Mouse (Mus musculus): ENCODE results near the gene Nppa. TPM values are rescaled to one million over a fixed set of nuclear protein-coding genes. Genes with fewer than 3 reads are reported as not detected.

Gene Nppa
- polyA plus RNA-seq, 1 experiment from 2014 or later = 0.74 TPM

DNA sequence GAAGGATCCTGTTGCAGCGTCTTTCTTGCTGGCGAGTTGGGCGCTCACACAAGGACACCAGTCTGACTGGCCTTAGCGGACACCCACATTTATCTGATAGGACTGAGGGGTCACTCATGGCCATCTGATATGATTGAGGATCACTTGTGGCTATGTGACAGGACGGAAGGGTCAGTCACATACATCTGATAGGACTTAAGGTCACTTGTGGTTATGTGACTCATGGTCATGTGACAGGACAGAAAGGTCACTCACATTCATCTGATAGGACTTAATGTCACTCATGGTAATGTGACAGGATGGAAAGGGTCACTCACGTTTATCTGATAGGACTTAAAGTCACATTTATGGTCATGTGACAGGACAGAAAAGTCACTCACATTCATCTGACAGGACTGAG lies 22.1 kb upstream of the Nppa start:
- Histone ChIP-seq H3K9ac (replicated peaks) (no peak overlapping the region), H3K4me1 (replicated peaks) (no peaks in the 10 kb centered on the region), H3K27me3 (no peaks in the 10 kb centered on the region), H3K27ac (no peak overlapping the region), H3K4me2 (no peak overlapping the region), H3K4me3 (replicated peaks) (no peak overlapping the region), H3K9me3 (0 out of 2 replicates have a peak, but pooled peaks cover 8% of the 10 kb centered on the region), H3K36me3 (no peaks in the 10 kb centered on the region)
- 86% methylated on average over 6 of the region's 6 CpGs for WGBS
- ATAC-seq (ENCODE audit: insufficient number of reproducible peaks, insufficient read depth, low FRiP score, low TSS enrichment, low read depth) = no peak

DNA sequence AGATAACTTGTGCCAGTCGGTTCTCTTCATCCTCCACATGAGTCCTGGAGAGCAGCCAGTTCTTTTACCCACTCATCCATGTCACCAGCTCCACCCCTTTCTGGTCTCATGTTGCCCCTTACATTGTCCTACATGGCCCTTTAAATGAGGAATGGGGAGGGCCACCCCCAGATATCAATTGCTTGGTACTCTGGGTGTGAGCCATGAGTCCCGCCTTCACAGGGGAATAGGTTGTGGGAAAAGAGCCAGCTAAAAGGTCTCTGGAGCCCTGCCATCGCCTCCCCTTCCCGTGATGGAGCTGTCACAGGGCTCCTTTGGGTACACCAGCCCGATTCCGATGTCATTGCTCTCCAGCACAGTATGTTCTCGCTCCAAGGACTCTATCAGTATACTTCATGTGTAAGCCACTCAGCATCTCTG lies 21.1 kb upstream of the Nppa start:
- Histone ChIP-seq H3K9ac (replicated peaks) (no peak overlapping the region), H3K9me3 (0 out of 2 replicates have a peak, but pooled peaks cover 8% of the 10 kb centered on the region), H3K4me1 (replicated peaks) (no peaks in the 10 kb centered on the region), H3K4me2 (no peak overlapping the region), H3K27me3 (no peaks in the 10 kb centered on the region), H3K27ac (no peak overlapping the region), H3K4me3 (replicated peaks) (no peak overlapping the region), H3K36me3 (no peaks in the 10 kb centered on the region)
- ATAC-seq (ENCODE audit: insufficient number of reproducible peaks, insufficient read depth, low FRiP score, low TSS enrichment, low read depth) = no peak
- WGBS = 85% methylated on average over 7 of the region's 7 CpGs

DNA sequence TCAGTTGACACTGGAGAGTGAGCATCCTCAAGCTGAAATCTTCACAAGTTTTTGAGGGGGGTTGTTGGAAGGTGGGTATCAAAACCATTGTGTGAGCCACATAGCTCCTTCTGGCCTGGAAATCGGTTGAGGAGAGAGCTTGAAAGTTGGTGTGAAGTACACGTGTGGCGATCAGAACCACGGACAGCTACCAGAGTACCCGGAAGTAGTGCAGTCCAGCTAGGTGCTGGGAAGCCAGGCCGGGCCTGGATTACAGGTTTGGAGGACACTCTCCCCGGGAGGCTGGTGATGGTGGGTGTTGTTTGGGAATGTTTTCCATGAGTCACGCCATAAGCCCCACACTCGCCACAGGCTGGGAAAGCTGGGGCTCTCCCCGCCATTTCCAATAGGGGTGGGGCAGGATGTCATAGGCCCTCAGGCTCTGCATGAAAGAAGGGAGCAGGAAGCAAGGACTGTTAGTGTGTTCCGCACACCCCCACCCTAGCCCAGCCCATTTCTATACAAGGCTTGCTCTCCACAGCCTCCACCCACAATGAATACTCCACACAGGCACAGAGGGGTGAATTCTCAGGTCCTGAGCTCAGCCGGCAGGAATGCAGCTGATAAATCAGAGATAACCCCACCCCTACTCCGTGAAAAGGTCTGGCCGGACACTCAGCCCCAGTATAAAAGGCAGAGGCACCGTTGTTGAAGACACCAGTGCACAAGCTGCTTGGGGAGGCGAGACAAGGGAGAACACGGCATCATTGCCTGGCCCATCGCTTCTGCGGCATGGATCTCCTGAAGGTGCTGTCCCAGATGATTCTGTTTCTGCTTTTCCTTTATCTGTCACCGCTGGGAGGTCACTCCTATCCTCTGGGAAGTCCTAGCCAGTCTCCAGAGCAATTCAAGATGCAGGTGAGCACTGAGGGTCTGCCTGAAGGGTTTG lies 15.1 kb upstream of the Nppa start, which contains the start of gene Nppb:
Gene Nppb (plus strand): TSS at position 584 of the 928 bp plus-strand sequence.
- Histone ChIP-seq H3K9ac (replicated peaks) (no peak within 1 kb of the TSS), H3K9me3 (no peaks in the 10 kb centered on the region), H3K4me3 (replicated peaks) (no peak within 1 kb of the TSS), H3K27ac (no peak within 1 kb of the TSS), H3K36me3 (no peaks in the 10 kb centered on the region), H3K27me3 (no peaks in the 10 kb centered on the region), H3K4me2 (no peak within 1 kb of the TSS), H3K4me1 (replicated peaks) (no peaks in the 10 kb centered on the region)
- ATAC-seq (ENCODE audit: insufficient number of reproducible peaks, insufficient read depth, low FRiP score, low TSS enrichment, low read depth) = no peak
- WGBS = 39% methylated on average over 20 of the region's 20 CpGs

DNA sequence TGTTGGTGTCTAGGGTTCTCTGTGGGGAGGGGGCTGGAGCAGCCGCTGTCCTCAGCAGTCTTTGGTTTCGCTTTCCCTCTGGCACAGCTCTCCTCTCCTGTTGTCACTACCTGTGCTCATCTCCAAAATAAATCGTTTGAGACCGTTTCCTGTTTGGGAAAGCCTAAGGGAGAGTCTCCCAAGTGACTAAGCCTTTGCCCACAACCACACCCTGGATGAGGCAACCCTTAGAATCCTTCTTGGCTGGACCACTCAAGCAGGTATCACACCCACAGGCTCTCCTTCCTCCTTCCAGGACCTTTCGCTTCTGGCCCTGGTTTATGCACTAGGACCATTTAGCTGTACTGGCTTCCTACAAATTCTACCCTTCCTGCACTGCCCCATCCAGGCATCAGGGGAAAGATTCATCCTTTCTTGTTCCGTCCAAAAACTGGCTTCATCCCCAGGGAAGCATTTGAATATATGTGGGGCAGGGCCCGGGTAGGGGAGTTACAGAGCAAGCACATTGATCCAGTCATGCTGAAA lies 6.9 kb upstream of the Nppa start:
- H3K9ac ChIP-seq (replicated peaks) = no peak overlapping the region
- no peak overlapping the region for H3K27ac ChIP-seq
- no peak overlapping the region for H3K4me3 ChIP-seq (replicated peaks)
- 67% methylated on average over 7 of the region's 7 CpGs for WGBS
- no peaks in the 10 kb centered on the region for H3K36me3 ChIP-seq
- H3K9me3 ChIP-seq = no peaks in the 10 kb centered on the region
- H3K27me3 ChIP-seq = no peaks in the 10 kb centered on the region
- H3K4me1 ChIP-seq (replicated peaks) = no peaks in the 10 kb centered on the region
- H3K4me2 ChIP-seq = no peak overlapping the region
- no peak for ATAC-seq (ENCODE audit: insufficient number of reproducible peaks, insufficient read depth, low FRiP score, low TSS enrichment, low read depth)

DNA sequence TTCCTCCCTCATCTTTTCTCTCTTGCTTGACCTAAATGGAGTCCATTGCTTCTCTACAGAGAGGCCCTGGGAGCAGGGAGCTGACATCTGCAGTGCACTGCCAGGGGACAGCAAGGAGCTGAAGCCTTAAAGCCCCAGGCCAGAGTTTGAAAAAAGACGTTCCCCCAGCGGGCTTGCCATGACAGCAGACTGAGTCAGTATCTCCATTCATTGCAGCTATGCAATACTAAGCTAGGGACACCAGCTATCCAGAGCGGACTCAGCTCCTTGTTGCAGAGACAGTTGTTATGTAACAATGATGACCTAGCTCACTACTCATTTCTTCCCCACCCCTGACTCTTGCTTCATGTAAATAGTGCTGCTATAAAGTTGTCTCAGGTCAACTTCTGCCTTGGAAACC lies 5.2 kb upstream of the Nppa start:
- 84% methylated on average over 3 of the region's 3 CpGs for WGBS
- H3K4me1 ChIP-seq (replicated peaks) = no peaks in the 10 kb centered on the region
- no peak for ATAC-seq (ENCODE audit: insufficient number of reproducible peaks, insufficient read depth, low FRiP score, low TSS enrichment, low read depth)
- no peak overlapping the region for H3K9ac ChIP-seq (replicated peaks)
- H3K27ac ChIP-seq = no peak overlapping the region
- no peak overlapping the region for H3K4me2 ChIP-seq
- H3K36me3 ChIP-seq = no peaks in the 10 kb centered on the region
- H3K9me3 ChIP-seq = no peaks in the 10 kb centered on the region
- H3K4me3 ChIP-seq (replicated peaks) = no peak overlapping the region
- H3K27me3 ChIP-seq = no peaks in the 10 kb centered on the region

DNA sequence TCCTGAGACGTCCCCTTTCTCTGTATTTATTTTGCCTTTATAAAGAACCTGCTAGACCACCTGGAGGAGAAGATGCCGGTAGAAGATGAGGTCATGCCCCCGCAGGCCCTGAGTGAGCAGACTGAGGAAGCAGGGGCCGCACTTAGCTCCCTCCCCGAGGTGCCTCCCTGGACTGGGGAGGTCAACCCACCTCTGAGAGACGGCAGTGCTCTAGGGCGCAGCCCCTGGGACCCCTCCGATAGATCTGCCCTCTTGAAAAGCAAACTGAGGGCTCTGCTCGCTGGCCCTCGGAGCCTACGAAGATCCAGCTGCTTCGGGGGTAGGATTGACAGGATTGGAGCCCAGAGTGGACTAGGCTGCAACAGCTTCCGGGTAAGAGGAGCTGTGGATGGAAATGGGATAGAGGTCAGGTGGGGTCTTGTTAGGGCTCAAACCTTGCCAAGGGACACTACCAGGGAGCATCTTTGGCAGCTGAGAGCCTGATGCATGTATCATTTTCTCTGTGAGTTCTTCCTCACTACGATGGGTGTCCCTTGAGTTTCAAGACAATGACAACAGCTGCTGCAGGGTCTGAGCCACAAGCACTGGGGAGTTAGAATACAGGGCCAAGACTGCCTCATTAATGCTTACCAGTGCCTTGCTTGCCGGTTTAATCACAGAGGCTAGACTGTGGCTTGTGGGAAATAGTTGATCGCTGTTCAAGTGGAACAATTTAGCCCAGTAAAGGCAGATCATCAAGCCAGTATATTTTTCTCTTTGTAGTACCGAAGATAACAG lies 679 bp downstream of the Nppa start:
- Histone ChIP-seq H3K36me3 (peaks cover 27% of the 10 kb centered on the region), H3K9me3 (no peaks in the 10 kb centered on the region), H3K27ac (no peak overlapping the region), H3K9ac (replicated peaks) (no peak overlapping the region), H3K4me1 (replicated peaks) (no peaks in the 10 kb centered on the region), H3K4me2 (no peak overlapping the region), H3K4me3 (replicated peaks) (no peak overlapping the region), H3K27me3 (no peaks in the 10 kb centered on the region)
- WGBS = 86% methylated on average over 17 of the region's 17 CpGs
- no peak for ATAC-seq (ENCODE audit: insufficient number of reproducible peaks, insufficient read depth, low FRiP score, low TSS enrichment, low read depth)

DNA sequence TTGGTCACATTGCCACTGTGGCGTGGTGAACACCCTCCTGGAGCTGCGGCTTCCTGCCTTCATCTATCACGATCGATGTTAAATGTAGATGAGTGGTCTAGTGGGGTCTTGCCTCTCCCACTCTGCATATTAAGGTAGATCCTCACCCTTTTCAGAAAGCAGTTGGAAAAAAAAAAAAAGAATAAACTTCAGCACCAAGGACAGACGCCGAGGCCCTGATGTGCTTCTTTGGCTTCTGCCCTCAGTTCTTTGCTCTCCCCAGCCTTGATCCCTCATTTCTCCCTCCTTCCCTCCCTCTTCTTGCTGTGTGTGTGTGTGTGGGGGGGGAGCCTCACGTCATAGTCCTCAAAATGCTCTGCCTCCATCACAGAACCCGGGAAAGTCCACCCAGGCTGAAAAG lies 1.3 kb downstream of the Nppa start:
- no peaks in the 10 kb centered on the region for H3K27me3 ChIP-seq
- no peak for ATAC-seq (ENCODE audit: insufficient number of reproducible peaks, insufficient read depth, low FRiP score, low TSS enrichment, low read depth)
- H3K4me2 ChIP-seq = no peak overlapping the region
- no peak overlapping the region for H3K9ac ChIP-seq (replicated peaks)
- no peak overlapping the region for H3K27ac ChIP-seq
- 50% methylated on average over 8 of the region's 8 CpGs for WGBS
- no peaks in the 10 kb centered on the region for H3K9me3 ChIP-seq
- no peak overlapping the region for H3K4me3 ChIP-seq (replicated peaks)
- peaks cover 34% of the 10 kb centered on the region for H3K36me3 ChIP-seq
- no peaks in the 10 kb centered on the region for H3K4me1 ChIP-seq (replicated peaks)

DNA sequence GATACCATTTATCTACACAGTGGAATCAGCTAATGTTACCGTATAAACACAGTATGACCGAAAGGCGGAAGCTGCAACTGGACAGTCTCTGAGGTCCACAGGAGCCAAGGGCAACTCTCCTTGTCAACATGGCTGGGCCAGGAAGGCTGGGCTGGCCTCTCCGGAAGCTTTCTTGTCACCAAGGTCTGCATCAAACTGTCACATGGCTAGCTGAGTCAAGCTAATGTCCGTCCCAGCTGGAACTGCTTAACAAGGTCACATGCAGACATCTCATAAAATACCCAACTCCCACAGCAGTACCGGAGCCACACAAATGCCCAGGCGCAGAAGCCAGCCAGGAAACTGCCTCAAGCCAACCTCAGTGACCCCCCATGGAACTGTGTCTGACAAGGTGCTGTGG lies 3.8 kb downstream of the Nppa start:
- Histone ChIP-seq H3K4me3 (replicated peaks) (no peak overlapping the region), H3K9me3 (no peaks in the 10 kb centered on the region), H3K4me2 (no peak overlapping the region), H3K36me3 (peaks cover 59% of the 10 kb centered on the region), H3K9ac (replicated peaks) (no peak overlapping the region), H3K27me3 (no peaks in the 10 kb centered on the region), H3K4me1 (replicated peaks) (no peaks in the 10 kb centered on the region), H3K27ac (no peak overlapping the region)
- 51% methylated on average over 7 of the region's 7 CpGs for WGBS
- ATAC-seq (ENCODE audit: insufficient number of reproducible peaks, insufficient read depth, low FRiP score, low TSS enrichment, low read depth) = no peak

DNA sequence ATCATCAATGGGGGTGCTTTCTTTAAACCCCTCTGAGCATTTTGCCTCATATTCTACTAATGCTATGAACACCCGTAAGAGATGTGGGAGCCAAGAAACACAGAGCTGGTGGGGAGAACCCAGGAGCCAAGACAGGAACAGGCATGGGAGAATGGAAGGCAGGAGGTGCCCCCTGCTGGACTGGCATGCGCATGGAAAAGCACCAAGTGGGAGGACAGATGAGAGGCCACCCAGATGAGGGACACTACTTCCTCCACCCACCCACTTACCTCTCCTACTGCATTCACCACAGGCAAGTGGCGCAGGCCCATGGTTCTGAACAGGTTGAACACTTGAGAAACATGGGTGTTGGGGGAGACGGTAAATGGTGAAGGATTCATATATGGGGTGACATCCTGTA lies 7.9 kb downstream of the Nppa start:
- H3K36me3 ChIP-seq = peaks cover 99% of the 10 kb centered on the region
- H3K9me3 ChIP-seq = no peaks in the 10 kb centered on the region
- no peak overlapping the region for H3K27ac ChIP-seq
- no peak overlapping the region for H3K9ac ChIP-seq (replicated peaks)
- H3K27me3 ChIP-seq = no peaks in the 10 kb centered on the region
- WGBS = 81% methylated on average over 4 of the region's 4 CpGs
- H3K4me2 ChIP-seq = no peak overlapping the region
- H3K4me1 ChIP-seq (replicated peaks) = no peaks in the 10 kb centered on the region
- H3K4me3 ChIP-seq (replicated peaks) = no peak overlapping the region
- no peak for ATAC-seq (ENCODE audit: insufficient number of reproducible peaks, insufficient read depth, low FRiP score, low TSS enrichment, low read depth)

DNA sequence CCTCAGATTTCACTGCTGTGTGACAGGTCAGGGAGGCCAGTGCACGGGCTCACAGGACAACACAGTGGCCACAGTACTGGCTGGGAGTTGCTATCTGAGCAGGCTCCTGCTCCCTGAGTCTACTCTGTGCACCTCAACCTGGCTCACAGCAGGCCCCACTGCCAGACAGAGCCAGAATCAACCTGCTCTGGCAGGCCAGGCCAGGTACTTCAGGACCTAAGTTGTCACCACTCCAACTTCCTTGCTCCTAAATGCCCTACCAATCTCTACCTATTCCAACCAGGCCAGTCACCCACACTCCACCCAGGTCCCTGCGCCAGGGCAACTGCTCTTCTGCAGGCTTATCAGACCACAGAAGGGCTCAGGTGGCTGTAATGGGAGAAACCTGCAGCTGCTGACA lies 9.1 kb downstream of the Nppa start:
- Histone ChIP-seq H3K4me2 (no peak overlapping the region), H3K4me1 (replicated peaks) (no peaks in the 10 kb centered on the region), H3K9ac (replicated peaks) (no peak overlapping the region), H3K27me3 (no peaks in the 10 kb centered on the region), H3K4me3 (replicated peaks) (no peak overlapping the region), H3K36me3 (peaks cover 100% of the 10 kb centered on the region), H3K9me3 (no peaks in the 10 kb centered on the region), H3K27ac (no peak overlapping the region)
- ATAC-seq (ENCODE audit: insufficient number of reproducible peaks, insufficient read depth, low FRiP score, low TSS enrichment, low read depth) = no peak
- 90% methylated on average over 2 of the region's 2 CpGs for WGBS

DNA sequence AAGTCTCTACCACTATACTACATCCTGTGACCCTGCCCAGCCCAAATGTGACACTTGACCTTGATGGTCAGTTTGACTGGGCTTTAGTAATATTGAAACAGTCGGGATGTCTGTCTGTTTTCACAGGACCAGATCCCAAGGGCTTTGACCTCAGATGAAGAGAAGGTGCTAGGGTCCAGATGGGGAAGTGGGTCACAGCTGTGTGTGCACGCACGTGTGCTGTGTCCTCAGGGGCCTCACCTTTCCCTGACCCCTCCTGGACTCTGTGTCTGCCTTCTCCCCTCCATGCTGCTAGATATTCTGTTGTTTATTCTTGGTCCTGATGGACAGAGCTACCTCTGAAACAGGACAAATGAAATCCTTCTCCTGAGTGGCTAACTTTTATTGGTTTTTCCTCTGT lies 10.8 kb downstream of the Nppa start:
- H3K4me2 ChIP-seq = no peak overlapping the region
- no peak overlapping the region for H3K9ac ChIP-seq (replicated peaks)
- H3K36me3 ChIP-seq = peaks cover 100% of the 10 kb centered on the region
- ATAC-seq (ENCODE audit: insufficient number of reproducible peaks, insufficient read depth, low FRiP score, low TSS enrichment, low read depth) = no peak
- no peak overlapping the region for H3K4me3 ChIP-seq (replicated peaks)
- WGBS = 74% methylated on average over 3 of the region's 3 CpGs
- no peaks in the 10 kb centered on the region for H3K9me3 ChIP-seq
- no peak overlapping the region for H3K27ac ChIP-seq
- H3K4me1 ChIP-seq (replicated peaks) = no peaks in the 10 kb centered on the region
- no peaks in the 10 kb centered on the region for H3K27me3 ChIP-seq

Data from limb, embryonic 12.5 days (tissue).